ENCODE assay signal across 21 mouse cellular contexts in the genomic region with DNA sequence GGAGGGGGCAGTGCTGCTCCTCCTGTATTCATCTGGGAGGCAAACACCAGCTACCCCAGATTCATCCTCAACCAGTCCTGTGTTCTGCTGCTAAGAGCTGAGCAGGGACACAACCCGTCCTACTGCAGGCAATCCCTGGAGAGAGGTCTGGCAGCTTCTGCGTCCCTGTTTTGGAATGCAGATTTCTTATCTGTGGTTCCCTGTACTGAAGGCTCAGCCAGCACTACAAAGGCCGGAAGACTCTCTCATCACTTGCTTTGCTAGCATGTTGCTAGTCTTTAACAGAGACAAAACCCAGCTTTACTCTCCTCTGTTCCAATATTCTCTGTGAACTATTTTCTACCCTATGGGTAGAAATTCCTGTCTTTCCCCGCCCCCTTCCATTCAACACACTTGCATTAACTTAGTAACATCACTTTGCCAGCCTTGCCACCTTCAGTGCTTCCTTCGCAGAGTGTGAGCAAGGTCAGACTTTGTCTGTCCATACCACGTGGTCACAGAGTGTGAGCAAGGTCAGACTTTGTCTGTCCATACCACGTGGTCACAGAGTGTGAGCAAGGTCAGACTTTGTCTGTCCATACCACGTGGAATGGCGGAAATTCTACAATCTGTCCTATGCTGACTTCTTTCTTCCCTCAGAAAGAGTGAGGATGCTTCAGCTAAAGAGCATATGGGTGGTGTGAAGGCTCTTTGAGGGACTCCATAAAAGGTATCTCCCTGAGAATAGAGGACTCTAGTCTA.
DNase-seq lines count a peak whose midpoint lies in the region; ATAC-seq and TF ChIP-seq lines count a peak whose summit lies in the region.
"Had no signal": no experiment of that assay in that cellular context is flagged by ENCODE, and none has a peak within 500 bp of the region (broad histone marks: within the 10 kb centered on the region; RNA-seq: fewer than 3 reads in every experiment).

No protein-coding gene starts in this region.

- no peak overlapping the region for H3K9ac ChIP-seq in liver, embryonic 11.5 days (ENCODE audit: low read depth, low read length)
- H3K9ac ChIP-seq in liver, postnatal 0 days (replicated peaks), result no peak overlapping the region
- H3K9ac ChIP-seq: embryonic facial prominence, embryonic 13.5 days; hindbrain, embryonic 14.5 days; kidney, embryonic 15.5 days; liver, embryonic 12.5 days; midbrain, embryonic 12.5 days; neural tube, embryonic 15.5 days had no signal

- H3K36me3 ChIP-seq in liver, embryonic 11.5 days (ENCODE audit: control insufficient read depth, insufficient read depth, low read length), result no peaks in the 10 kb centered on the region
- H3K36me3 ChIP-seq in liver, postnatal 0 days (replicated peaks; ENCODE audit: insufficient read depth, low read length), result no peaks in the 10 kb centered on the region
- H3K36me3 ChIP-seq: embryonic facial prominence, embryonic 13.5 days; kidney, embryonic 15.5 days; limb, embryonic 10.5 days; liver, embryonic 12.5 days; midbrain, embryonic 12.5 days; neural tube, embryonic 15.5 days had no signal

- no peak overlapping the region for H3K4me3 ChIP-seq in liver, embryonic 11.5 days (ENCODE audit: low read depth, low read length)
- H3K4me3 ChIP-seq in liver, postnatal 0 days (ENCODE audit: low read depth, low read length), result no peak overlapping the region
- H3K4me3 ChIP-seq: embryonic facial prominence, embryonic 13.5 days; kidney, embryonic 15.5 days; layer of hippocampus, adult 2 months; limb, embryonic 10.5 days; liver, embryonic 12.5 days; midbrain, embryonic 12.5 days; neural tube, embryonic 15.5 days had no signal

- TF ChIP-seq CTCF in liver, postnatal 0 days (IDR thresholded peaks at IDR 0.05; ENCODE audit: low read depth), result no peak

- no peak overlapping the region for H3K27ac ChIP-seq in liver, embryonic 11.5 days (ENCODE audit: low read depth, low read length)
- no peak overlapping the region for H3K27ac ChIP-seq in liver, postnatal 0 days (ENCODE audit: low read depth)
- H3K27ac ChIP-seq: embryonic facial prominence, embryonic 13.5 days; hindbrain, embryonic 14.5 days; kidney, embryonic 15.5 days; layer of hippocampus, adult 2 months; limb, embryonic 10.5 days; liver, embryonic 12.5 days; midbrain, embryonic 12.5 days; neural tube, embryonic 15.5 days had no signal

- intact Hi-C loops in heart, postnatal 25 days (cut with DNase I), result no loop called here

- no peaks in the 10 kb centered on the region for H3K9me3 ChIP-seq in liver, embryonic 11.5 days (ENCODE audit: control insufficient read depth, low read length)
- no peaks in the 10 kb centered on the region for H3K9me3 ChIP-seq in liver, postnatal 0 days (ENCODE audit: low read length)
- H3K9me3 ChIP-seq: embryonic facial prominence, embryonic 13.5 days; kidney, embryonic 15.5 days; limb, embryonic 10.5 days; liver, embryonic 12.5 days; midbrain, embryonic 12.5 days; neural tube, embryonic 15.5 days had no signal

- 41% methylated on average over 9 of the region's 9 CpGs for WGBS in liver, embryonic 11.5 days
- 40% methylated on average over 9 of the region's 9 CpGs for WGBS in liver, postnatal 0 days (ENCODE audit: insufficient replicate concordance)

- H3K4me2 ChIP-seq in liver, embryonic 11.5 days, result no peak overlapping the region
- H3K4me2 ChIP-seq in liver, postnatal 0 days (ENCODE audit: low read depth, low read length), result no peak overlapping the region
- H3K4me2 ChIP-seq: embryonic facial prominence, embryonic 13.5 days; hindbrain, embryonic 14.5 days; kidney, embryonic 15.5 days; liver, embryonic 12.5 days; midbrain, embryonic 12.5 days; neural tube, embryonic 15.5 days had no signal

- DNase-seq in liver, embryonic 11.5 days (ENCODE audit: low spot score), result no peak
- DNase-seq in liver, postnatal 0 days, result no peak
- peak; percentile 8 for DNase-seq in ZHBTc4 (ENCODE audit: low read depth, low spot score)
- peak; percentile 51 to 76 for DNase-seq in heart, adult 9 months (ENCODE audit: low spot score in 2 of 2)
- peak; percentile 34 for DNase-seq in heart, postnatal 25 days (ENCODE audit: low spot score)
- no peak for DNase-seq in frontal cortex, postnatal 36 days (ENCODE audit: low spot score in 2 of 2)
- DNase-seq in cerebellum, postnatal 25 days, result no peak
- DNase-seq: adrenal gland, postnatal 10 days; cerebellum, adult 18-20 months; right cerebral cortex, adult 18-20 months; thymus, postnatal 36 days had no signal

- peak; percentile 49; the same call in 1 of the 2 replicates for ATAC-seq in liver, embryonic 11.5 days (replicated peaks; ENCODE audit: low FRiP score)
- ATAC-seq in liver, postnatal 0 days, result no peak
- ATAC-seq: CD4-positive, CD25-positive, alpha-beta regulatory T cell, adult 4 months; forebrain, embryonic 16.5 days; liver, embryonic 12.5 days had no signal

- no peaks in the 10 kb centered on the region for H3K27me3 ChIP-seq in liver, embryonic 11.5 days (replicated peaks; ENCODE audit: control insufficient read depth, insufficient read depth, low read length)
- H3K27me3 ChIP-seq in liver, postnatal 0 days (ENCODE audit: insufficient read depth, low read length), result no peaks in the 10 kb centered on the region
- H3K27me3 ChIP-seq: embryonic facial prominence, embryonic 13.5 days; kidney, embryonic 15.5 days; liver, embryonic 12.5 days; midbrain, embryonic 12.5 days; neural tube, embryonic 15.5 days had no signal

- no peak for TF ChIP-seq EP300 in liver, postnatal 0 days (IDR thresholded peaks at IDR 0.05; ENCODE audit: low read depth)

- H3K4me1 ChIP-seq in liver, embryonic 11.5 days (replicated peaks; ENCODE audit: control insufficient read depth, insufficient read depth, low read length), result no peaks in the 10 kb centered on the region
- H3K4me1 ChIP-seq in liver, postnatal 0 days (ENCODE audit: insufficient read depth), result no peaks in the 10 kb centered on the region
- H3K4me1 ChIP-seq: embryonic facial prominence, embryonic 13.5 days; kidney, embryonic 15.5 days; limb, embryonic 10.5 days; liver, embryonic 12.5 days; midbrain, embryonic 12.5 days; neural tube, embryonic 15.5 days had no signal

Comparison
In these comparisons a context has a peak if more than half of its experiments do, and no peak if none do; other contexts are left out.
1. DNase-seq: peak in ZHBTc4 (single experiment), heart, adult 9 months (2 of 2) and heart, postnatal 25 days (single experiment); none in liver, embryonic 11.5 days (single experiment), liver, postnatal 0 days (single experiment), frontal cortex, postnatal 36 days (0 of 2) and cerebellum, postnatal 25 days (0 of 2).